Mouse (Mus musculus) liver, embryonic 12.5 days (tissue): ENCODE measurements around the gene Hectd4. TPM values are rescaled to one million over a fixed set of nuclear protein-coding genes. Genes with fewer than 3 reads are reported as not detected.

Experiments used
- ATAC-seq: fragments of 200-750 bp; cut with Nextera tagmentation; 2 replicates; pipeline ENCODE4 v1.8.0; 2017; ENCODE audit warnings: moderate number of reproducible peaks, mild to moderate bottlenecking, moderate library complexity
- H3K27ac ChIP-seq: fragments of 300-500 bp; sonication (generic); 2 replicates; pipeline ENCODE4 v1.5.1; 2016; ENCODE audit warnings: mild to moderate bottlenecking
- H3K27me3 ChIP-seq: fragments of 300-500 bp; sonication (generic); replicated peaks from 2 replicates; pipeline ENCODE4 v1.6.1; 2016; ENCODE audit warnings: mild to moderate bottlenecking, moderate library complexity
- H3K36me3 ChIP-seq: fragments of 300-500 bp; sonication (generic); 2 replicates; pipeline ENCODE4 v1.6.1; 2016; ENCODE audit warnings: mild to moderate bottlenecking, moderate library complexity
- H3K4me1 ChIP-seq: fragments of 300-500 bp; sonication (generic); 2 replicates; pipeline ENCODE4 v1.6.1; 2016
- H3K4me2 ChIP-seq: fragments of 300-500 bp; sonication (generic); 2 replicates; pipeline ENCODE4 v1.6.1; 2016; ENCODE audit warnings: mild to moderate bottlenecking, moderate library complexity
- H3K4me3 ChIP-seq: fragments of 300-500 bp; sonication (generic); 2 replicates; pipeline ENCODE4 v1.5.1; 2016; ENCODE audit warnings: mild to moderate bottlenecking, moderate library complexity
- H3K9ac ChIP-seq: fragments of 300-500 bp; sonication (generic); 2 replicates; pipeline ENCODE4 v1.6.1; 2016; ENCODE audit warnings: mild to moderate bottlenecking, moderate library complexity
- H3K9me3 ChIP-seq: fragments of 300-500 bp; sonication (generic); replicated peaks from 2 replicates; pipeline ENCODE4 v1.6.1; 2016; ENCODE audit warnings: mild to moderate bottlenecking, moderate library complexity
- WGBS: fragments of 180-500 bp; shearing (Covaris S2); methylation state at CpG from one replicate; pipeline ENCODE4 v1.1.7; 2016; ENCODE audit not compliant: insufficient replicate concordance; 5-methylcytosine and 5-hydroxymethylcytosine counted together
- polyA plus RNA-seq: library from polyadenylated mRNA; unstranded; fragments of >200 nt; fragmentation: Nextera tagmentation; extraction: Ambion mirVana; gene quantifications from 2 replicates; pipeline ENCODE4 v1.2.1, GENCODE M21; 2016

The Hectd4 gene
- polyA plus RNA-seq, 1 experiment from 2014 or later, result 13.3 TPM

DNA sequence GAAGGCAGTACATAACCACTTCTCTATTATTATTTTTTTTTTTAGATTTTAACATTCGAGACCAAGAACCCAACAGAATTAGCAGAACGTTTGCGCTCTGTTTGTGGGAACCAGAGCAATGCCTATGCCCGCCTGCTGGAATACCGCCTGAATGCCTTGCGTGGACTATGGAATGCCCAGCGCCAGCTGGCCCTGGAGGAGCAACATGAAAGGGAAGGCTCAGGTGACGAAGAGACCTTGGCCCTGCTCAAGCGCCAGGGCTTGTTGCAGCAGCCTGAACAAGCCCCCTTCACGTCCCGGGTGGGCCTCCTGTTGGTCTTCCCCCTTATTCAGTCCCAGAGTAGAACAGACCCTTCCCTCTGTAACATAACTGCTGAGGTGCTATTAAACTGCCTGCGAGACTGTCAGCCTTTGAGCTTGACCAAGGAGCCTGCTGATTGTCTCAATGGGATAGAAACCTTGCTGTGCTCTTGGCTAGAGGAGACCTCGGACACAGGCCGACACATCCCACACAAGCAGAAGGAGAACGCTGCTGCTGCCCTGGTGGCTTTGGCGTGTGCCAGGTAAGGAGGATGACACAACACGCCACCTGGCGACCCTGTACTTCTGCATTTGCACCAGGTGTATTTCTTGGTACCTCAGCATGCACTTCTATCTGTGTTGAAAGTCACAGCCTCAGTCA is 33.9 kb downstream of the Hectd4 start:
- no peak overlapping the region for H3K9ac ChIP-seq
- H3K9me3 ChIP-seq, result no peaks in the 10 kb centered on the region
- ATAC-seq, result no peak
- no peaks in the 10 kb centered on the region for H3K27me3 ChIP-seq
- no peak overlapping the region for H3K4me2 ChIP-seq
- peak overlapping the region; percentile 42; the same call in 1 of the 2 replicates for H3K27ac ChIP-seq
- peaks cover 54% of the 10 kb centered on the region for H3K4me1 ChIP-seq
- 86% methylated on average over 18 of the region's 18 CpGs for WGBS
- H3K4me3 ChIP-seq, result no peak overlapping the region
- H3K36me3 ChIP-seq, result peaks cover 78% of the 10 kb centered on the region

DNA sequence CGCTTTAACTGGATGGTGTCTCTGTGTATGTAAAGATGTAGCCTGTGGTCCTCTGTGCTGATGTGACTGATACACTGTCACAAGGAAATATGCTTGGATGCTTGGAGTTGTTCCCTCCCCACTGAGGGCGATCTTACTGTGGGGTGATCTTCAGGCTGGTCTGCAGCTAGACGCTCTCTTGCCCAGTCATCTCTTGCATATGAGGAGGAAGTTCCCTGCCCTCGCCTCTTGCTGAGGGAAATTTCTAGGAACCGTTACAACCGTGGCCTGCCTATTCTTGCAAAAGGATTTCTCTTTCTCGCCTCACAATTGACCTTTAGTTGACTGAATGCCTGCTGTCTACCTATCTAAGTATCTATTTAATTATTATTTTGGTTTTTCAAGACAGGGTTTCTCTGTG is 35.0 kb downstream of the Hectd4 start:
- H3K4me1 ChIP-seq, result peaks cover 46% of the 10 kb centered on the region

DNA sequence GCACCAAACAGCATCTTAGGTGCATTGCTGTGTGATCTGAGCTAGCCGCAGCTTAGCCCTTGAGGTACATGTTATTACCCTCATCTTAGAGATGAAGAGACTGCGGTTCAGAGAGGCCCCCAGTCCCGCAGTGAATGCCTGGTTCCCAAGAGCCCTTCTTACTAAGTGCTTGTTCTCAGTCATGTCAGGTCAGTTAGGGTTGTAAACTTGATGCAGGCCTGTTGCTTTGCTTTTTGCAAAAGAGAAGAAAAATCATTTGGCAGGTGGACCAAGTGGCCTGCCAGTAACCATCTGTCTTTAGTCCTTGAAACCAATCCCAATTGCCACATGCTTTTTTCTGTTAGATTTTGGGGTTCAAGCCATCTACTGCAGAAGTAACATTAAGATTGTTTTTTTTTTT is 41.8 kb downstream of the Hectd4 start:
- no peak for ATAC-seq
- Histone ChIP-seq H3K4me3 (no peak overlapping the region), H3K36me3 (peaks cover 96% of the 10 kb centered on the region), H3K4me2 (no peak overlapping the region), H3K4me1 (peaks cover 28% of the 10 kb centered on the region), H3K27ac (no peak overlapping the region; the same call in 1 of the 2 replicates), H3K9ac (no peak overlapping the region), H3K27me3 (no peaks in the 10 kb centered on the region), H3K9me3 (no peaks in the 10 kb centered on the region)
- WGBS, result 94% methylated on average over 3 of the region's 3 CpGs

More for the DNA sequence above, 35.0 kb downstream of the Hectd4 start:
- peaks cover 85% of the 10 kb centered on the region for H3K36me3 ChIP-seq
- no peak overlapping the region for H3K4me3 ChIP-seq
- 81% methylated on average over 7 of the region's 7 CpGs for WGBS
- no peaks in the 10 kb centered on the region for H3K9me3 ChIP-seq
- H3K9ac ChIP-seq, result no peak overlapping the region
- no peak for ATAC-seq
- no peaks in the 10 kb centered on the region for H3K27me3 ChIP-seq
- no peak overlapping the region for H3K4me2 ChIP-seq
- 0 out of 2 replicates have a peak overlapping the region, but pooled peaks have one; percentile 42 for H3K27ac ChIP-seq

DNA sequence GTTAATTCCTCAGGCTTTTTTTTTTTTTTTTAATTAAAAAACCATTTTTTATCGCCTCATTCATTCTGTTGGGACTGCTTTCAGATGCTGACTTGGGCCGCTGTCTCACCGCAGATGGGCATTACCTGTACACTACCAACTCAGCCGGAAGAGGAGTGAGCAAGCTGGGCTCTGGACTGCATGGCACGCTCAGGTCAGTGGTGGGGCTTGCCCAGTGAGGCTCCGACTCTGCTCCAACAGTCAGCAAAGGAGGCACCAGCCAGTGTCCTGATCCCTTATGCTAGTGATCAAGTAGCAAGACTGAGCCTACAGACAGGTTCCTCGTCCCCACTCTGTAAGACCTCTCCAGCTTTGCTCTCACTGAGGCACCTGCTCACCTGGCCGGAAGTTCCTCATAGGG is 42.4 kb downstream of the Hectd4 start:
- WGBS, result 91% methylated on average over 8 of the region's 8 CpGs
- no peak overlapping the region for H3K9ac ChIP-seq
- H3K4me2 ChIP-seq, result no peak overlapping the region
- peaks cover 27% of the 10 kb centered on the region for H3K4me1 ChIP-seq
- no peaks in the 10 kb centered on the region for H3K9me3 ChIP-seq
- no peak overlapping the region for H3K27ac ChIP-seq
- H3K27me3 ChIP-seq, result no peaks in the 10 kb centered on the region
- no peak overlapping the region for H3K4me3 ChIP-seq
- ATAC-seq, result no peak
- H3K36me3 ChIP-seq, result peaks cover 96% of the 10 kb centered on the region

DNA sequence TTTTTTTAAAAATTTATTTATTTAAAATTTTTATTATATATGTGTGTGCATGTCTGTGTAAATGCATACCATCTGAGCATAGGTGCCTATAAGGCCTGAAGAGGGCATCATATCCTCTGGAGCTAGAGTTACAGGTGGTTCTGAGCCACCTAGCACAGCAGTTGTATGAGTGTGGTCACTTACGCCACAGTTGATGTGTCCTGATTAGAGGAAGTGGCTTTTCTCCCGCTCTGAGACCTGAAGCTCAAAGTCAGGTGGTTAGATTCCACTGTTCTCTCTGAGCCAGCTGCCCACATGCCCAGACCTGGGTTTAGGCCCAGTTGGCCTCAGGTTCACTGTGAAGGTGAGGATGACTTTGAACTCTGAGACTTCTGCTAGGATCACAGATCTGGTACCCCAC is 44.6 kb downstream of the Hectd4 start:
- Histone ChIP-seq H3K36me3 (peaks cover 98% of the 10 kb centered on the region), H3K4me3 (no peak overlapping the region), H3K9me3 (no peaks in the 10 kb centered on the region), H3K27ac (peak overlapping the region; percentile 63), H3K4me1 (peaks cover 28% of the 10 kb centered on the region), H3K27me3 (no peaks in the 10 kb centered on the region), H3K4me2 (no peak overlapping the region), H3K9ac (no peak overlapping the region)
- ATAC-seq, result no peak
- WGBS, result 88% methylated on average over 2 of the region's 2 CpGs

DNA sequence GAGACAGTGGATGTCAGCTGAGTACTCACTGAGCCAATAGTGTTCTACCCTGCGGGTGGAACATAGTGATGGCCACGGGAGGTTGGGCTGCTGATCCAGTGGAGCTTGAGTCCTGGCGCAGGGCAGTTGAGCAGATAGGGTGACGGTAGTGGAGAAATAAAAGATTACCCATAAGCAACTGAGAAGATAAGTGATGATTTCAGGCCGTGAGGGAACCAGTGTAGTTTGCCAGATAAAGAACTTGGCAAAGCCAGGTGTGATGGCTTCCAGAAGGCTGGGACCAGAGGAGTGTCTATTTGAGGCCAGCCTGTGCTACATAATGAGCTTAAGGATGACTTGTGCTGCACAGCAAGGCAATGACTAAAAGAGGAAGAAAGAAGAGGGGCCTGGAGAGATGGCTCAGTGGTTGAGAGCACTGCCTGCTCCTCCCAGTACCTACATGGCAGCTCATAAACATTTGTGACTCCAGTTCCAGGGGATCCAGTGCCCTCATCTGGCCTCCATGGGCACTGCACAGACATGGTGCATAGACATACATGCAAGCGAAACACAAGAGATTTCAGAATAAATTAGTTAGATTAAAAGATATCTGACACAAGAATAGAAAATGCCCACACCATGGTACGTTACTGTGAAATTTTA is 46.8 kb downstream of the Hectd4 start:
- WGBS, result 56% methylated on average over 7 of the region's 7 CpGs
- peak overlapping the region; percentile 67 for H3K27ac ChIP-seq
- H3K9ac ChIP-seq, result no peak overlapping the region
- peaks cover 98% of the 10 kb centered on the region for H3K36me3 ChIP-seq
- peak; percentile 70 for ATAC-seq
- no peak overlapping the region for H3K4me3 ChIP-seq
- H3K9me3 ChIP-seq, result no peaks in the 10 kb centered on the region
- no peaks in the 10 kb centered on the region for H3K27me3 ChIP-seq
- H3K4me1 ChIP-seq, result peaks cover 34% of the 10 kb centered on the region
- H3K4me2 ChIP-seq, result no peak overlapping the region

DNA sequence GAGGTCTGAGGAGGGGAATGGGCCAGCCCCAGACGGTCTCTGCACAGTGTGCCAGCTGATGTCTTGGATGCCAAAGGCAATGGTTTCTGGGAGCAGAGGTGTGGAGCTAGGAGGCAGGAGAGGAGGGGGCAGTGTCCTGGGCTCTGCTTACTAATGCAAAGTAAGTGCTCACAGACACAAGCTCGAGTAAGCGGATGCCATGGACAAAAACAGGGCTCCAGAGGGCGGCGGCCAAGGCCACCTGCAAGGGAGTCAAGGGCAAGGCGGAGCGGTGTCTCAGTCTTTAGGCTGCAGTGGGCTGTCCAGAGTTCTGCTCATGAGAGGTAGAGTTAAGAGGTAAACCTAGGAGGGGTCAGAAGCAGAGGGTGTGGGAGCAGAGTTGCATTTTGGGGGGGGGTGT is 51.0 kb downstream of the Hectd4 start:
- 93% methylated on average over 7 of the region's 7 CpGs for WGBS
- H3K4me2 ChIP-seq, result no peak overlapping the region
- H3K9me3 ChIP-seq, result no peaks in the 10 kb centered on the region
- H3K36me3 ChIP-seq, result peaks cover 99% of the 10 kb centered on the region
- H3K9ac ChIP-seq, result no peak overlapping the region
- H3K4me1 ChIP-seq, result peaks cover 19% of the 10 kb centered on the region
- ATAC-seq, result no peak
- no peaks in the 10 kb centered on the region for H3K27me3 ChIP-seq
- H3K27ac ChIP-seq, result no peak overlapping the region
- H3K4me3 ChIP-seq, result no peak overlapping the region

DNA sequence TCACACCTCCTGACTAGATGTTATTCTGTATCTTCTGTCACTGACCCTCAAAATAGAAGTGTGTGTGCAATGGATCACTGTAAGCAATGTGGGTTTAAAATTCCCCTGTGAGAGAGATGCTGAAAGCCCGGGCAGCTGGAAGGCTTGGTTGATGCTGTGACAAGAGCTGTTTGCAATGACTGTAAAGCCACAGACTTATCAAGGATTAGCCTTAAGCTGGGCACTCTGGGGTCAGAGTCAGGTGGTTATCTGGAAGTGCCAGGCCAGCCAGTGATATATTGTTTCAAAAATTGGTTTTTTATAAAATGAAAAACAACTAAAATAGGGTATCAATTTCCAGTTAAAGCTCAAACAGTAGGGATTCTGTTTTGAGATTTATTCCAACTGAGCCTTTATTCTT is 56.8 kb downstream of the Hectd4 start:
- no peak overlapping the region for H3K9ac ChIP-seq
- H3K4me1 ChIP-seq, result peaks cover 3% of the 10 kb centered on the region; the same call in 1 of the 2 replicates
- 49% methylated on average over 1 of the region's 1 CpGs for WGBS
- no peak overlapping the region for H3K4me3 ChIP-seq
- H3K27ac ChIP-seq, result no peak overlapping the region
- ATAC-seq, result no peak
- no peak overlapping the region for H3K4me2 ChIP-seq
- no peaks in the 10 kb centered on the region for H3K9me3 ChIP-seq
- H3K36me3 ChIP-seq, result peaks cover 99% of the 10 kb centered on the region
- no peaks in the 10 kb centered on the region for H3K27me3 ChIP-seq

DNA sequence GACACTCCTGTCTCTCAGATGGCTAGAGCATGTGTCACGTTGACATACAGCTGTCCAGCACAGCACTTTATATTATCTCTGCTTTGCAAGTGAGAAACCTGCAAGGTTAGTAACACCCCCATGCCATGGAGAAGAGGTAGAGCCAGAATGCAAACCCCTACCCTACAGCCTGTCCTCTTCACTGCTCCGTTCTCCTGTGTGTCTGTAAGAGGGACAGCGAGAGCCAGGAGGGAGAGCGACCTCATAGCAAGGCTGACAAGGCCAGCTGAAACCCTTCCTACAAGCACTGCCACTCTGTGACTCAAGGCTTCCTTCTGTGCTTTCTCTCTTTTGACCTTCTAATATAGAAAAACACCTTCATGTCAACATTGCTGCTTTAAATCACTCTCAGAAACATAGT is 60.4 kb downstream of the Hectd4 start:
- 90% methylated on average over 4 of the region's 4 CpGs for WGBS
- no peaks in the 10 kb centered on the region for H3K9me3 ChIP-seq
- H3K4me2 ChIP-seq, result no peak overlapping the region
- H3K9ac ChIP-seq, result no peak overlapping the region
- H3K27me3 ChIP-seq, result no peaks in the 10 kb centered on the region
- H3K27ac ChIP-seq, result no peak overlapping the region
- peaks cover 99% of the 10 kb centered on the region for H3K36me3 ChIP-seq
- ATAC-seq, result no peak
- H3K4me1 ChIP-seq, result peaks cover 3% of the 10 kb centered on the region; the same call in 1 of the 2 replicates
- H3K4me3 ChIP-seq, result no peak overlapping the region

DNA sequence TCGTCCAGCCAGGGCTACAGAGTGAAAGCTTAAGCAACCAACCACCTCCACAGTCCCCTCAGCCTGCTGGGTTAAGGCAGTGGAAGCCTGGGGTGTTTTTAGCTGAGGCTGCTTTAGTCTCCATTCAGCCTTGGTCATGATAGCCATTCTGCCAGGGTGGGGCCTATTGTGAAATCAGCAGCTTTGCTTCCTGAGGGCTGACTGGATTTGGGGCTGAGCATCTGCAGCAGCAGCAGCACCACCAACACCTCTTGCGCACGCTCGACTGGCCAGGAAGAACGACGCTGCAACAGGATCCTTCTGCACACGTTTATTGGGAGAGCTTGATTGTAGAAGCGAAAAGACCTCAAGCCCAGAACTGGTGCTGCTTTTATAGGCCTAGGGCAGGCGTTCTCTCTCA is 63.0 kb downstream of the Hectd4 start:
- Histone ChIP-seq H3K9ac (no peak overlapping the region), H3K4me3 (no peak overlapping the region), H3K9me3 (no peaks in the 10 kb centered on the region), H3K36me3 (peaks cover 100% of the 10 kb centered on the region), H3K4me1 (no peaks in the 10 kb centered on the region), H3K27ac (no peak overlapping the region), H3K4me2 (no peak overlapping the region), H3K27me3 (no peaks in the 10 kb centered on the region)
- 93% methylated on average over 8 of the region's 9 CpGs for WGBS
- ATAC-seq, result 0 out of 2 replicates have a peak, but pooled peaks have one; percentile 19

DNA sequence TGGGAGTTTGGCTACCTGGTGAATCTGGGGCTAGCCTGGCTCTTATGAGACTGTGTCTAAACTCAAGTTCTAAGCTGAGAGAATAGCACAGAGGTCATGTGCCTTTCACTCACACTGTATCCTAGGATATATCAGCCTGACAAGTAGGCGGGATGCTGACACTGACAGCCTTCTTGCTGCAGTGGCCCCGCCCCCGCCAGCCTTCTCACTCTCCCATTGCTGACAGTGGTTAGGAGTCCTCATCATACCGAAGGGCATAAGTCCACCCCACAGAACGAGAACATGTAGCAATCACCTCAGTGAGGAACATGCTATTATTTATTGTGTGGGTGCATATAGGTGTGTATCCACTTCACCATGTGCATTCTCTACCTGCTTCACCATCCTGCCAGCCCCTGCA is 64.8 kb downstream of the Hectd4 start:
- WGBS, result 81% methylated on average over 5 of the region's 5 CpGs
- Histone ChIP-seq H3K4me2 (no peak overlapping the region), H3K36me3 (peaks cover 100% of the 10 kb centered on the region)

DNA sequence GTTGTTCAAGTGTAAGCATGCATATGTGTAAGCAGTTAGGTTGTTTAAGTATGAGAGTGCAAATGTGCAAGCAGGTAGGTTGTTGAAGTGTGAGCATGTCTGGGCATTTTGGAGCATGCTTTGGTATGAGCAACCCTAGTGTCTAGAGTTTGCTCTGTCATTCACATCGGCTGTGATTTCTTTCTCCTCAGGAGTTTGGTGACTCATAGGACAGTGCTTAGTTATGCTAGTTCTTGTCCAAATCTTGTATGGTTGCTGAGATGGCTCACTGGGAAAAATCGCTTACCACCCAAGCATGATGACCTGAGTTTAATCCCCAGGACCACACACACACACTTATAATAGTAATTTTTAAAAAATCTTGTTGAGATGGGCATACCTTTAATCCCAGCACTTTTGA is 67.2 kb downstream of the Hectd4 start:
- no peak overlapping the region for H3K9ac ChIP-seq
- H3K4me2 ChIP-seq, result no peak overlapping the region
- ATAC-seq, result no peak
- H3K36me3 ChIP-seq, result peaks cover 100% of the 10 kb centered on the region
- WGBS, result 85% methylated on average over 2 of the region's 2 CpGs
- no peak overlapping the region for H3K4me3 ChIP-seq
- no peaks in the 10 kb centered on the region for H3K27me3 ChIP-seq
- peaks cover 11% of the 10 kb centered on the region for H3K4me1 ChIP-seq
- H3K9me3 ChIP-seq, result no peaks in the 10 kb centered on the region
- H3K27ac ChIP-seq, result no peak overlapping the region

More for the DNA sequence above, 64.8 kb downstream of the Hectd4 start:
- Histone ChIP-seq H3K9me3 (no peaks in the 10 kb centered on the region), H3K27ac (no peak overlapping the region), H3K4me3 (no peak overlapping the region), H3K27me3 (no peaks in the 10 kb centered on the region), H3K4me1 (no peaks in the 10 kb centered on the region), H3K9ac (no peak overlapping the region)
- no peak; the same call in 1 of the 2 replicates for ATAC-seq
